Mouse (Mus musculus) Patski (cell line): ENCODE results near the gene Ripply3. TPM values are rescaled to one million over a fixed set of nuclear protein-coding genes. Genes with fewer than 3 reads are reported as not detected.

ENCODE experiments used
- ATAC-seq: fragments of 100-300 bp; one replicate; pipeline ENCODE4 v1.8.0; 2021
- CTCF ChIA-PET: fragments of 350-600 bp; sonication (Branson Sonifier 250); formaldehyde crosslinking; loops from one replicate; lab custom pipeline; 2022; ENCODE audit warnings: inconsistent platforms; lab: Charles Lee
- POLR2A ChIA-PET: fragments of 350-600 bp; sonication (Branson Sonifier 250); formaldehyde crosslinking; loops from one replicate; lab custom pipeline; 2022; ENCODE audit warnings: antibody characterized with exemption, inconsistent platforms; lab: Charles Lee
- DNase-seq: peaks from one replicate; pipeline ENCODE4 v3.0.0-alpha.2; 2011; ENCODE audit warnings: low read depth, low spot score
- H3K27me3 ChIP-seq: fragments of 371-371 bp; one replicate; pipeline ENCODE4 v1.5.1; 2021
- CTCF ChIP-seq: fragments of 100-300 bp; IDR thresholded peaks from one replicate; pipeline ENCODE4 v1.5.1; 2021
- in situ Hi-C: fragments of 300-500 bp; cut with MboI; formaldehyde crosslinking; loops from 3 replicates; pipeline ENCODE4 v1.11.1; 2018; ENCODE audit warnings: low pct_unique_long_range_greater_than_20kb, mixed read lengths
- polyA plus RNA-seq: library from polyadenylated mRNA; unstranded; gene quantifications from one replicate; pipeline ENCODE4 v1.2.3, GENCODE M21; 2021

Ripply3 gene
- not detected for polyA plus RNA-seq

- in situ Hi-C loops = no loop called here
- ChIA-PET POLR2A (no interaction called here), CTCF (no interaction called here)
- H3K27me3 ChIP-seq = peaks cover 9% of the 10 kb centered on the region
- ATAC-seq = no peak
- TF ChIP-seq CTCF = no peak
- DNase-seq = no peak
Observed at GRCm38 (mm10) chr16:94327781-94328711, at the start of gene Ripply3. Ripply3 (plus strand) TSS chr16:94328420.

- POLR2A ChIA-PET = interaction anchor here (0.7 kb wide), 1 partner anchor 40 kb away, joined by 3 read pairs; no protein-coding TSS in a partner anchor
Observed at GRCm38 (mm10) chr16:94283972-94284371, 44.2 kb upstream of the Ripply3 start.

GRCm38 (mm10) chr16:94287826-94288225 lies 40.4 kb upstream of the Ripply3 start:
- DNase-seq (no peak), ATAC-seq (no peak)
- in situ Hi-C loops = no loop called here
- CTCF ChIA-PET = no interaction called here
- peaks cover 5% of the 10 kb centered on the region for H3K27me3 ChIP-seq
- TF ChIP-seq CTCF = no peak
- POLR2A ChIA-PET = no interaction called here

More at GRCm38 (mm10) chr16:94283972-94284371, 44.2 kb upstream of the Ripply3 start:
- in situ Hi-C loops = no loop called here
- CTCF ChIA-PET = no interaction called here
- no peaks in the 10 kb centered on the region for H3K27me3 ChIP-seq
- no peak for TF ChIP-seq CTCF
- ATAC-seq (no peak), DNase-seq (no peak)

- H3K27me3 ChIP-seq = peaks cover 9% of the 10 kb centered on the region
- in situ Hi-C loops = no loop called here
- peak; percentile 44 for ATAC-seq
- DNase-seq = no peak
- ChIA-PET POLR2A (interaction anchor here (1.0 to 1.3 kb wide), 3 partner anchors 16 to 29 kb away, joined by 3 to 5 read pairs (median 3); no protein-coding TSS in a partner anchor), CTCF (interaction anchor here (1.1 kb wide), 1 partner anchor 19 kb away, joined by 3 read pairs; no protein-coding TSS in a partner anchor)
- TF ChIP-seq CTCF = no peak
Observed at GRCm38 (mm10) chr16:94289138-94290072, 38.8 kb upstream of the Ripply3 start.

- no peak for TF ChIP-seq CTCF
- in situ Hi-C loops = no loop called here
- ATAC-seq = peak; percentile 87
- no peak for DNase-seq
- H3K27me3 ChIP-seq = peaks cover 9% of the 10 kb centered on the region
- CTCF ChIA-PET = interaction anchor here (2.1 kb wide), 1 partner anchor 12 kb away, joined by 4 read pairs; no protein-coding TSS in a partner anchor
- POLR2A ChIA-PET = interaction anchor here (1.3 kb wide), 1 partner anchor 21 kb away, joined by 5 read pairs; no protein-coding TSS in a partner anchor
Observed at GRCm38 (mm10) chr16:94290073-94290999, 37.9 kb upstream of the Ripply3 start.

GRCm38 (mm10) chr16:94291141-94291540 lies 37.1 kb upstream of the Ripply3 start:
- peaks cover 9% of the 10 kb centered on the region for H3K27me3 ChIP-seq
- TF ChIP-seq CTCF = no peak
- in situ Hi-C loops = no loop called here
- CTCF ChIA-PET = interaction anchor here (1.2 to 2.1 kb wide), 2 partner anchors 11 to 23 kb away, joined by 4 read pairs; partner anchors contain the start of gene Hlcs
- ATAC-seq (no peak), DNase-seq (no peak)
- POLR2A ChIA-PET = no interaction called here

- DNase-seq = no peak
- ChIA-PET CTCF (interaction anchor here (1.7 kb wide), 1 partner anchor 9 kb away, joined by 9 read pairs; no protein-coding TSS in a partner anchor), POLR2A (no interaction called here)
- ATAC-seq = no peak
- H3K27me3 ChIP-seq = peaks cover 2% of the 10 kb centered on the region
- TF ChIP-seq CTCF = no peak
- in situ Hi-C loops = no loop called here
Observed at GRCm38 (mm10) chr16:94298081-94298480, 30.1 kb upstream of the Ripply3 start.

GRCm38 (mm10) chr16:94299210-94299609 lies 29.0 kb upstream of the Ripply3 start:
- POLR2A ChIA-PET = no interaction called here
- H3K27me3 ChIP-seq = no peaks in the 10 kb centered on the region
- ATAC-seq (no peak), DNase-seq (no peak)
- no peak for TF ChIP-seq CTCF
- in situ Hi-C loops = no loop called here
- CTCF ChIA-PET = interaction anchor here (1.7 kb wide), 1 partner anchor 8 kb away, joined by 9 read pairs; no protein-coding TSS in a partner anchor

GRCm38 (mm10) chr16:94301194-94301593 lies 27.0 kb upstream of the Ripply3 start:
- POLR2A ChIA-PET = no interaction called here
- no peaks in the 10 kb centered on the region for H3K27me3 ChIP-seq
- CTCF ChIA-PET = no interaction called here
- DNase-seq = no peak
- no peak for TF ChIP-seq CTCF
- in situ Hi-C loops = no loop called here
- ATAC-seq = no peak
